Mouse (Mus musculus) heart, postnatal 0 days (tissue): Measurements from ENCODE around the gene Calm2.

Source experiments
- CTCF ChIP-seq: IDR thresholded peaks from 2 replicates; pipeline ENCODE4 v1.5.1; 2016; ENCODE audit warnings: antibody characterized with exemption, control low read depth, low read depth
- EP300 ChIP-seq: IDR thresholded peaks from 2 replicates; pipeline ENCODE4 v1.6.1; 2016; ENCODE audit warnings: antibody characterized with exemption, low read depth

DNA sequence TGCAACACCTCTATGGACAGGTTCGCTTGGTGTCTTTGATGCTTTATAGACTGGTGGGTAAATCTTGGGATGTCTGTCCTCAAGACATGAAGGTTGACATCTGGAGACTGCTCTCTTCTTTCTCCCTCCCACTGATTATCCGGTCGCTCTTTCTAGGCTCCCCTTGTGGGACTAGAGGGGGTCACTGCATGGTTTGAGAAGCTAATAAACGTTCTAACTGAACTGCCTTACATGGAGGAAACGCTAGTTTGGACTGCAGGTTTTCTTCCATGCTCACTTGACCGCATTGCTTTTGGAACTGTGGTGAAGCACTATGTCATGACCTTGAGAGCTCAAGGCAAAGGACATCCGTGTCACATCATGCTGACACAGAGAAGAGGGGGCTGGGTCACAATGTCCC lies 6.6 kb upstream of the Calm2 start:
- TF ChIP-seq EP300 = no peak
- no peak for TF ChIP-seq CTCF
